Mouse (Mus musculus) midbrain, embryonic 14.5 days (tissue): ENCODE measurements around the gene Gjd3. TPM values are rescaled to one million over a fixed set of nuclear protein-coding genes. Genes with fewer than 3 reads are reported as not detected.
"Not testable (repeated sequence)": the region's sequence is repeated elsewhere in the genome, so short reads cannot be mapped to it uniquely, and the experiment has no call there.

Experiments
- ATAC-seq: fragments of 200-750 bp; cut with Nextera tagmentation; 2 replicates; pipeline ENCODE4 v1.8.0; 2017; ENCODE audit warnings: moderate number of reproducible peaks, moderate library complexity; ENCODE audit not compliant: low FRiP score, low TSS enrichment
- DNase-seq: peaks from one replicate; pipeline ENCODE4 v3.0.0-alpha.2; 2015
- H3K27ac ChIP-seq: fragments of 300-500 bp; sonication (generic); replicated peaks from 2 replicates; pipeline ENCODE4 v1.5.1; 2014; ENCODE audit warnings: mild to moderate bottlenecking, low read depth, low read length, moderate library complexity
- H3K27me3 ChIP-seq: fragments of 300-500 bp; sonication (generic); 2 replicates; pipeline ENCODE4 v1.6.1; 2014; ENCODE audit warnings: low read length, control low read depth, mixed read lengths; ENCODE audit not compliant: control insufficient read depth, insufficient read depth
- H3K36me3 ChIP-seq: fragments of 300-500 bp; sonication (generic); 2 replicates; pipeline ENCODE4 v1.6.1; 2014; ENCODE audit warnings: low read length, control low read depth; ENCODE audit not compliant: control insufficient read depth, insufficient read depth
- H3K4me1 ChIP-seq: fragments of 300-500 bp; sonication (generic); 2 replicates; pipeline ENCODE4 v1.6.1; 2014; ENCODE audit warnings: mild to moderate bottlenecking, antibody characterized with exemption, low read length, control low read depth; ENCODE audit not compliant: control insufficient read depth, insufficient read depth
- H3K4me2 ChIP-seq: fragments of 300-500 bp; sonication (generic); 2 replicates; pipeline ENCODE4 v1.6.1; 2014; ENCODE audit warnings: mild to moderate bottlenecking, low read length, moderate library complexity
- H3K4me3 ChIP-seq: fragments of 300-500 bp; sonication (generic); replicated peaks from 2 replicates; pipeline ENCODE4 v1.5.1; 2014; ENCODE audit warnings: low read depth, low read length
- H3K9ac ChIP-seq: fragments of 300-500 bp; sonication (generic); replicated peaks from 2 replicates; pipeline ENCODE4 v1.6.1; 2014; ENCODE audit warnings: mild to moderate bottlenecking, low read length, moderate library complexity
- H3K9me3 ChIP-seq: fragments of 300-500 bp; sonication (generic); 2 replicates; pipeline ENCODE4 v1.6.1; 2016; ENCODE audit warnings: low read length, control low read depth, mixed read lengths; ENCODE audit not compliant: control insufficient read depth
- WGBS: fragments of 180-500 bp; shearing (Covaris S2); extraction: QIAGEN DNeasy Blood & Tissue Kit; methylation state at CpG from one replicate; pipeline ENCODE4 v1.1.7; 2014; 5-methylcytosine and 5-hydroxymethylcytosine counted together
- polyA plus RNA-seq: library from polyadenylated mRNA; unstranded; fragments of >200 nt; fragmentation: Nextera tagmentation; extraction: Ambion mirVana; gene quantifications from 2 replicates; pipeline ENCODE4 v1.2.1, GENCODE M21; 2014

Gjd3 gene
- polyA plus RNA-seq, 1 experiment from 2014 or later, result 0.70 TPM

DNA sequence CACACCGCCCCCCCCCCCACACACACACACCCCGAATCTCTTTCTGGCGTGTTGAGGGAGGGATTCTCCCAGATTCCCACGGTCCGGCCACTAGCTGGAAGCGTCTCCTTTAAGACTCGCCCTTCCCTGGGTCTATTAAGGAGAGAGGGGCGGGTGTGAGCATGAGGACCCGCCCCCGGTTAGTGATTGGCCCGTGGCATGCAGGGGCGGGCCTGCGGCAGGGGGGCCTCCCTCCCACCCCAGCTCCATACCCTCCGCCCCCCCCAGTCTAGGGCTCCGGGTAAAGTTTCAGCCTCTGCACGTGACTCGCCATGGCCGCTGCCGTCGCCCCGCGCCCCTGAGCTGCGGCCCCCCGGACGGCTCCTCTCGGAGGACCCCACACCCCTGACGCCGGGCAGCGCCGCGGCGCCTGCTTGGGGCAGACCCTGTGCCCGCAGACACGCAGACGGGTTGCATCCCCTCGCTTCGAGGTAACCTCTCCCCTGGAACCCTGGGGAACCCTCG, 45.4 kb downstream of the Gjd3 start:
- H3K4me3 ChIP-seq, result peak overlapping the region; percentile 54
- H3K4me2 ChIP-seq, result peak overlapping the region; percentile 98
- no peaks in the 10 kb centered on the region for H3K36me3 ChIP-seq
- peak overlapping the region; percentile 51 for H3K9ac ChIP-seq
- peaks cover 54% of the 10 kb centered on the region for H3K4me1 ChIP-seq
- H3K9me3 ChIP-seq, result no peaks in the 10 kb centered on the region
- H3K27me3 ChIP-seq, result 0 out of 2 replicates have a peak, but pooled peaks cover 11% of the 10 kb centered on the region
- 0 out of 2 replicates have a peak overlapping the region, but pooled peaks have one; percentile 13 for H3K27ac ChIP-seq
- DNase-seq (peak; percentile 91), ATAC-seq (peak; percentile 81)
- under 1% methylated on average over 37 of the region's 38 CpGs for WGBS

DNA sequence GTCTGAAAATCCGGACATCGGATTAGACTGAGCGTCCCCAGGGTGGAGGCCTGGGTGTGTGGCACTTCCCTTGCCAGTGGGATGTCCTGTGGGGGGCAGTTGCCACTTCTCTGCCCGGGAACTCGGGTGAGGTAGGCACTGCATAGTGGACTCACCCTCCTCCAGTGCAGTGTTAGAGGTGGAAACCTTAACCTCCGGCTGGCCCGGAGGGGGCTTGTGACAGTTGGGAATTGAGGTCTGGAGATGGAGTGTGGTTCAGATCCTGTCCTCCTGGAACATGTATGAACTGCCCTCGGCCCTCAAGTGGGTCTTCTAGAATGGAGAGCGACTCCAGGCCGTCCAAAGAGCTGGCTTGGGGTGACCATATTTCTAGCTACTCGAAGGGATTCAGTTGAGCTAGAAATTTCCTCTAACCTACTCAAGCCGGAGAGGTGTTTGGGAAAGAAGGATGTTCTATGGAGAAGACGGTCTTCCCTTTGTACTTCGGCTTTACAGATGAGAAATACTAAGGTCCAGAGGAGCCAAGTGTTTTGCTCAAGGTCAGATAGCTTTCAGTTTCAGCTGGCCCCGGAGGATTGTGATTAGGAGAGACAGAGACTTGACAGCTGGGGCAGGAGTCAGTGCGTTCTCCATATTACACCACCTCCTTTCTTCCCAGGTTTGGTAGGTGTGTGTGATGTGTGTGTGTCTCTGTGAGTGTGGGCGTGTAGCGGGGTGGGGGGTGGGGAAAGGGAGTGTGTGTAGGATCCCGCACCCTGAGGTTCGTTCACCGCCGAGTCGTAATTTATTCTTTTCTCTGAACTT, 46.0 kb downstream of the Gjd3 start:
- 2% methylated on average over 23 of the region's 23 CpGs for WGBS
- no peak overlapping the region for H3K27ac ChIP-seq

DNA sequence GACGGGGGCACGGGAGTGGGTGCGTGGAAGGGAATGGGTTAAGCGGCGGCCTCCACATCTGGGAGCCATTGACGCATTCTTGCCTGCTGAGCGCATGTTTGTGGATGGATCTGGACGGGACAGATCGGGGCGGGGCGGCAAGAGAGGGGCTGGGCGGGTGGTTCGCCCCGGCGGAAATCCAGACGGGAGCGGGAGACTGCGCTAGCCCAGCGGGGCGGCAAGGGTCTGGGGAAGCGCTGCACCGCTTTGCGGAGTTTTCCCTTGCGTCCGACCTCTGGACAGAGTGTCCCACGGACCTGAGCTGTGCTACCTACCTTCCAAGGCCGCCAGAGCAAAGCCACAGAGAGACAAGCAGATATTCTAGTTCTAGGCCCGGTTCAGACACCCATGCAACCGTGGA, 46.6 kb downstream of the Gjd3 start:
- peak overlapping the region; percentile 98 for H3K4me2 ChIP-seq
- H3K4me1 ChIP-seq, result peaks cover 57% of the 10 kb centered on the region
- WGBS, result 2% methylated on average over 29 of the region's 29 CpGs
- DNase-seq (peak; percentile 16), ATAC-seq (no peak)
- no peak overlapping the region for H3K27ac ChIP-seq
- H3K4me3 ChIP-seq, result 0 out of 2 replicates have a peak overlapping the region, but pooled peaks have one; percentile 54
- H3K9ac ChIP-seq, result no peak overlapping the region; the same call in 1 of the 2 replicates
- H3K36me3 ChIP-seq, result no peaks in the 10 kb centered on the region
- H3K9me3 ChIP-seq, result no peaks in the 10 kb centered on the region
- 0 out of 2 replicates have a peak, but pooled peaks cover 11% of the 10 kb centered on the region for H3K27me3 ChIP-seq

More for the DNA sequence above, 46.0 kb downstream of the Gjd3 start:
- Histone ChIP-seq H3K9ac (peak overlapping the region; percentile 40; the same call in 1 of the 2 replicates), H3K4me2 (peak overlapping the region; percentile 98), H3K36me3 (no peaks in the 10 kb centered on the region), H3K4me1 (peaks cover 57% of the 10 kb centered on the region), H3K9me3 (no peaks in the 10 kb centered on the region), H3K4me3 (peak overlapping the region; percentile 54), H3K27me3 (0 out of 2 replicates have a peak, but pooled peaks cover 11% of the 10 kb centered on the region)
- DNase-seq, result no peak
- ATAC-seq, result peak; percentile 8; the same call in 1 of the 2 replicates

DNA sequence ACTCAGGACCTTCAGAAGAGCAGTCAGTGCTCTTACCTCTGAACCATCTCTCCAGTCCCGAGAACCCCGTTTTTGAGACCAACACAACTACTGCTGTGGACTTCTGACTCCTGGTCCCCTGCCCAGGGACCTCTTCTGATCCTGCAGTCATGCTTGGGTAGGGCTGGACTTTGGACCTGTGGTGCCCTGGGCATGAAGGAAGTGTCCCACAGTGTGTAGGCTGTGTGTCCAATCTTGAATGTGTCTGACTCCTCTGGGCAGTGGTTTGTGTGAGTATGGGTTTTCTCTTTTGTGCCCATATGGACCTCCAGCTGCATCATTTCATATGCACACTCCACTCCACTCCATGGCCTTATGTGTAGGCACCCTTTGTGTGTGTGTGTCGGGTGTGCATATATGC, 47.7 kb downstream of the Gjd3 start:
- Histone ChIP-seq H3K27ac (no peak overlapping the region), H3K4me3 (no peak overlapping the region), H3K4me2 (no peak overlapping the region), H3K4me1 (peaks cover 56% of the 10 kb centered on the region), H3K36me3 (no peaks in the 10 kb centered on the region), H3K9ac (no peak overlapping the region), H3K9me3 (no peaks in the 10 kb centered on the region), H3K27me3 (0 out of 2 replicates have a peak, but pooled peaks cover 11% of the 10 kb centered on the region)
- 92% methylated on average over 3 of the region's 3 CpGs for WGBS
- ATAC-seq (no peak), DNase-seq (no peak)

DNA sequence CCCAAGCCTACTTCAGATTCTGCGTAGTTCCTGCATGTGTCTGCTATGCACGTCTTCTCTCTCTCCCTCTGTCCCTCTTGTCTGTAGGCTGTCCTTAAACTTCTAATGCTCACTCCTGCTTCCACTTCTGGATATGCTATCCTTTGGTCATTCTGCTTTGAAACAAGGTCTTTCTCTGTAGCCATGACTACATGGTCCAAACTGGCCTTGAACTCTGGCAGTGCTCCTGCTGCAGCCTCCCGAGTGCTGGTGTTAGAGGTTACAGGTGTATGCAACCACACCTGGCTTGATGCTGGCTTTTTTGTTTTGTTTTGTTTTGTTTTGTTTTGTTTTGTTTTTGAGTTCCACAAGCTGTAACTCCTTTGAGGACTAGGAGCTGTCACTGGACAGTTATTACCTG, 48.4 kb downstream of the Gjd3 start:
- 89% methylated on average over 3 of the region's 3 CpGs for WGBS
- no peak for ATAC-seq

DNA sequence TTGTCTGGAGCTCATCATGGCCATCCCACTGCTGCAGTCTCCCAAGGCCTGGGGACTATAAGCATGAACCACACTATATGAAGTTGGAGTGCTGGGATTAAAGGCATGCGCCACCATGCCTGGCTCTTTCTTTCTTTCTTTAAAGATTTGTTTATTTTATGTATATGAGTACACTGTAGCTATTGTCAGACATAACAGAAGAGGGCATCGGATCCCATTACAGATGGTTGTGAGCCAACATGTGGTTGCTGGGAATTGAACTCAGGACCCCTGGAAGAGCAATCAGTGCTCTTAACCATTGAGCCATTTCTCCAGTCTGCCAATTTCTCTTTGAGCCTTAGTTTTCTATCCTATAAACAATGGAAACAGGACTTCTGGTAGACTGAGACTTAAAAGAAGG, 49.0 kb downstream of the Gjd3 start:
- not testable (repeated sequence) for H3K9ac ChIP-seq, DNase-seq, H3K4me3 ChIP-seq, H3K9me3 ChIP-seq, H3K4me2 ChIP-seq, ATAC-seq, H3K27ac ChIP-seq, H3K36me3 ChIP-seq
- WGBS, result 88% methylated on average over 2 of the region's 2 CpGs
- peaks cover 69% of the 10 kb centered on the region for H3K4me1 ChIP-seq
- H3K27me3 ChIP-seq, result 0 out of 2 replicates have a peak, but pooled peaks cover 11% of the 10 kb centered on the region

More for the DNA sequence above, 48.4 kb downstream of the Gjd3 start:
- Histone ChIP-seq H3K9me3 (no peaks in the 10 kb centered on the region), H3K4me2 (no peak overlapping the region), H3K27me3 (0 out of 2 replicates have a peak, but pooled peaks cover 11% of the 10 kb centered on the region), H3K27ac (no peak overlapping the region), H3K4me3 (no peak overlapping the region), H3K36me3 (no peaks in the 10 kb centered on the region), H3K4me1 (peaks cover 64% of the 10 kb centered on the region), H3K9ac (no peak overlapping the region)
- no peak for DNase-seq

DNA sequence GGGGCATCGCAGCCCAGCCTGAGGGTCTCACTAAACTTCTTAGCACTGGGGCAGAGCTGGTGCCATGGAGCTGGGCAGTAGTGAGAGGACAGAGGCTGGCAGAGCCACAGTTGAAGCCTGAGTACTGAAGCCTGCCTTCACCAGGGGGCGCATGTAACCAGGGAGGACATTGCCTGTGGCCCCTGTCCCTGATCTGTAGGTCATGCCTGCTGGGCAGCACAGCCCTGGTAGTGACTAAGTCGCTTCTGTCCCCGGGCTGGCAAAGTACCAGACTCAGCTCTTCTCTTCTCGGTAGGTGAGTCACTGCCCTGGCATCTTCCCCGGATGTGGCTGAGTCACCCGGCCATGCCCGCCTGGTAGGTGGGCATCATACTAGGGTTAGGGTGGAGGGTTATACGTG, 49.7 kb downstream of the Gjd3 start:
- Histone ChIP-seq H3K4me1 (peaks cover 70% of the 10 kb centered on the region), H3K27ac (no peak overlapping the region), H3K9ac (no peak overlapping the region), H3K27me3 (0 out of 2 replicates have a peak, but pooled peaks cover 11% of the 10 kb centered on the region), H3K9me3 (no peaks in the 10 kb centered on the region), H3K36me3 (no peaks in the 10 kb centered on the region), H3K4me2 (no peak overlapping the region), H3K4me3 (no peak overlapping the region)
- 52% methylated on average over 9 of the region's 9 CpGs for WGBS
- peak; percentile 31 for DNase-seq
- no peak for ATAC-seq

DNA sequence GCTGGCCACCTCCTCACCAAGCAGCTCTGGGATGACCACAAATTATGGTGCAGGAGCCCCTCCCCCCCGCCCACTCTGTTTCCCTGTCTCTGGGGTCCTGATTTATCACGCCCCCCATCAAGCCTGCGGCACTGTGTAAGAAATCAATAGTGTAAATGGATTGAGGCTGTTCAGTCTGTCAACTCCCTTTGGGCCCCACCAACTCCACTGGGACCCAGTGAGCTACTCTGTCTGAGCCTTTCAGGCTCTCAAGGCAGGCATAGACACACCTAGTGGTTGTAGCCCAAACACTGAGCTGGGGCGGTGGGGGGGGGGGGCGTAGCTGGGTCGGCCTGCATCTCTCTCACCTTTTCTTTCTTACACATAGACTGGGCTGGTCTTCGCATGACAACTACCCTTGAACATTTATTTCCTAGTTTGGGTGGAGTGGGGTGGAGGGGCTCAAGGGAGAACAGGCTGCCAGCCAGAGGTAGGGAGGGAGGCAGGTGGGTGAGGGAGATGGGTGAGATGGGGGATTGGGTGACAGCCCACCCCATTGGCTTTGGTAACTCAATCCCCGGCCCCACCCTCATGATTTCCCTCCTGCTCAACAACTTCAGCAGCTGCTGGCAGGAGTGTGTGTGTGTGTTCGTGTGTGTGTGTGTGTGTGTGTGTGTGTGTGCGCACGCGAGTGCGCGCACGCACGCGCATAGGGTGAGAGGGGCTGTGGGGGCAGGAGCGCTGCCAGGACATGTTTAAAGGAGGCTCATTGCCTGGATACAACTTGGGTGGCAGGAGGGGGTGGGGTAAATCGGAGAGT, 50.3 kb downstream of the Gjd3 start:
- no peak for ATAC-seq
- Histone ChIP-seq H3K9ac (no peak overlapping the region), H3K4me3 (no peak overlapping the region), H3K9me3 (no peaks in the 10 kb centered on the region), H3K4me1 (peaks cover 68% of the 10 kb centered on the region), H3K36me3 (no peaks in the 10 kb centered on the region), H3K4me2 (no peak overlapping the region; the same call in 1 of the 2 replicates), H3K27me3 (0 out of 2 replicates have a peak, but pooled peaks cover 11% of the 10 kb centered on the region), H3K27ac (no peak overlapping the region)
- DNase-seq, result peak; percentile 35
- WGBS, result 42% methylated on average over 19 of the region's 19 CpGs
